Mouse (Mus musculus): ENCODE measurements around the gene Carhsp1. TPM values are rescaled to one million over a fixed set of nuclear protein-coding genes. Genes with fewer than 3 reads are reported as not detected.
A peak's percentile ranks its signal among the peaks of the same experiment; 100 is the strongest.

The Carhsp1 gene
- 225 and 243 TPM in 2 replicates for polyA plus RNA-seq (2015; fragmentation: Nextera tagmentation; extraction: Ambion mirVana)

- under 1% methylated on average over 67 of the region's 67 CpGs for WGBS
- H3K4me1 ChIP-seq (replicated peaks), result peaks cover 51% of the 10 kb centered on the region
- H3K27me3 ChIP-seq, result peaks cover 8% of the 10 kb centered on the region; the same call in 1 of the 2 replicates
- H3K4me3 ChIP-seq, result peak within 1 kb of the TSS; percentile 93
- peak within 1 kb of the TSS; percentile 96 for H3K4me2 ChIP-seq
- H3K9ac ChIP-seq, result peak within 1 kb of the TSS; percentile 87
- H3K36me3 ChIP-seq, result 0 out of 2 replicates have a peak, but pooled peaks cover 8% of the 10 kb centered on the region
- ATAC-seq (ENCODE audit: low read depth), result peak; percentile 91
- peak within 1 kb of the TSS; percentile 88 for H3K27ac ChIP-seq (replicated peaks)
- no peaks in the 10 kb centered on the region for H3K9me3 ChIP-seq
These were observed at the start of gene Carhsp1 for GRCm38 (mm10) chr16:8671551-8672349. TSS of gene Carhsp1 (minus strand) at chr16:8672155.

- Histone ChIP-seq H3K9me3 (no peaks in the 10 kb centered on the region), H3K9ac (no peak overlapping the region), H3K4me3 (no peak overlapping the region), H3K27me3 (no peaks in the 10 kb centered on the region), H3K4me2 (no peak overlapping the region), H3K27ac (replicated peaks) (no peak overlapping the region), H3K4me1 (replicated peaks) (peaks cover 40% of the 10 kb centered on the region), H3K36me3 (peaks cover 10% of the 10 kb centered on the region)
- no peak for ATAC-seq (ENCODE audit: low read depth)
- WGBS, result 95% methylated on average over 4 of the region's 4 CpGs
These were observed 48.5 kb upstream of the Carhsp1 start for GRCm38 (mm10) chr16:8720447-8720846.

GRCm38 (mm10) chr16:8717744-8718143 lies 45.8 kb upstream of the Carhsp1 start:
- H3K4me2 ChIP-seq, result no peak overlapping the region
- peaks cover 39% of the 10 kb centered on the region for H3K4me1 ChIP-seq (replicated peaks)
- H3K9ac ChIP-seq, result no peak overlapping the region
- WGBS, result 93% methylated on average over 10 of the region's 10 CpGs
- peaks cover 34% of the 10 kb centered on the region for H3K36me3 ChIP-seq
- H3K9me3 ChIP-seq, result no peaks in the 10 kb centered on the region
- no peaks in the 10 kb centered on the region for H3K27me3 ChIP-seq
- H3K27ac ChIP-seq (replicated peaks), result no peak overlapping the region
- no peak for ATAC-seq (ENCODE audit: low read depth)
- no peak overlapping the region for H3K4me3 ChIP-seq

GRCm38 (mm10) chr16:8716300-8716699 lies 44.3 kb upstream of the Carhsp1 start:
- WGBS, result 79% methylated on average over 6 of the region's 6 CpGs

GRCm38 (mm10) chr16:8715513-8716080 lies 43.6 kb upstream of the Carhsp1 start:
- WGBS, result 70% methylated on average over 10 of the region's 10 CpGs

More at GRCm38 (mm10) chr16:8716300-8716699, 44.3 kb upstream of the Carhsp1 start:
- H3K27ac ChIP-seq (replicated peaks), result no peak overlapping the region
- no peak for ATAC-seq (ENCODE audit: low read depth)
- peaks cover 52% of the 10 kb centered on the region for H3K4me1 ChIP-seq (replicated peaks)
- H3K9me3 ChIP-seq, result no peaks in the 10 kb centered on the region
- no peak overlapping the region for H3K4me3 ChIP-seq
- no peak overlapping the region for H3K4me2 ChIP-seq
- H3K27me3 ChIP-seq, result no peaks in the 10 kb centered on the region
- H3K9ac ChIP-seq, result no peak overlapping the region
- H3K36me3 ChIP-seq, result peaks cover 41% of the 10 kb centered on the region

GRCm38 (mm10) chr16:8714851-8715250 lies 42.9 kb upstream of the Carhsp1 start:
- Histone ChIP-seq H3K9me3 (no peaks in the 10 kb centered on the region), H3K9ac (no peak overlapping the region), H3K4me1 (replicated peaks) (peaks cover 49% of the 10 kb centered on the region), H3K4me3 (no peak overlapping the region), H3K4me2 (no peak overlapping the region), H3K27me3 (no peaks in the 10 kb centered on the region), H3K27ac (replicated peaks) (no peak overlapping the region), H3K36me3 (peaks cover 56% of the 10 kb centered on the region)
- ATAC-seq (ENCODE audit: low read depth), result no peak
- WGBS, result 86% methylated on average over 5 of the region's 5 CpGs

More at GRCm38 (mm10) chr16:8715513-8716080, 43.6 kb upstream of the Carhsp1 start:
- H3K4me1 ChIP-seq (replicated peaks), result peaks cover 57% of the 10 kb centered on the region
- H3K9ac ChIP-seq, result no peak overlapping the region
- no peak for ATAC-seq (ENCODE audit: low read depth)
- H3K36me3 ChIP-seq, result peaks cover 48% of the 10 kb centered on the region
- H3K4me2 ChIP-seq, result no peak overlapping the region
- H3K9me3 ChIP-seq, result no peaks in the 10 kb centered on the region
- no peaks in the 10 kb centered on the region for H3K27me3 ChIP-seq
- H3K4me3 ChIP-seq, result no peak overlapping the region
- H3K27ac ChIP-seq (replicated peaks), result no peak overlapping the region

- Histone ChIP-seq H3K9ac (no peak overlapping the region), H3K4me2 (no peak overlapping the region), H3K36me3 (peaks cover 84% of the 10 kb centered on the region), H3K4me3 (no peak overlapping the region), H3K27me3 (no peaks in the 10 kb centered on the region), H3K27ac (replicated peaks) (0 out of 2 replicates have a peak overlapping the region, but pooled peaks have one; percentile 14), H3K4me1 (replicated peaks) (peaks cover 31% of the 10 kb centered on the region), H3K9me3 (no peaks in the 10 kb centered on the region)
- WGBS, result 32% methylated on average over 9 of the region's 9 CpGs
- ATAC-seq (ENCODE audit: low read depth), result peak; percentile 29; the same call in 1 of the 2 replicates
These were observed 40.0 kb upstream of the Carhsp1 start for GRCm38 (mm10) chr16:8711998-8712397.

- Histone ChIP-seq H3K9ac (no peak overlapping the region), H3K36me3 (peaks cover 97% of the 10 kb centered on the region), H3K27me3 (no peaks in the 10 kb centered on the region), H3K9me3 (no peaks in the 10 kb centered on the region), H3K27ac (replicated peaks) (no peak overlapping the region), H3K4me1 (replicated peaks) (no peaks in the 10 kb centered on the region), H3K4me2 (no peak overlapping the region), H3K4me3 (no peak overlapping the region)
- WGBS, result 88% methylated on average over 3 of the region's 3 CpGs
- no peak for ATAC-seq (ENCODE audit: low read depth)
These were observed 28.6 kb upstream of the Carhsp1 start for GRCm38 (mm10) chr16:8700586-8700985.

- WGBS, result 86% methylated on average over 8 of the region's 8 CpGs
These were observed 27.6 kb upstream of the Carhsp1 start for GRCm38 (mm10) chr16:8699556-8699955.

GRCm38 (mm10) chr16:8691206-8691605 lies 19.3 kb upstream of the Carhsp1 start:
- Histone ChIP-seq H3K27me3 (no peaks in the 10 kb centered on the region), H3K9ac (no peak overlapping the region), H3K4me2 (no peak overlapping the region), H3K4me3 (no peak overlapping the region), H3K27ac (replicated peaks) (0 out of 2 replicates have a peak overlapping the region, but pooled peaks have one; percentile 38), H3K9me3 (no peaks in the 10 kb centered on the region), H3K4me1 (replicated peaks) (no peaks in the 10 kb centered on the region), H3K36me3 (peaks cover 88% of the 10 kb centered on the region)
- 93% methylated on average over 7 of the region's 7 CpGs for WGBS
- no peak for ATAC-seq (ENCODE audit: low read depth)

More at GRCm38 (mm10) chr16:8699556-8699955, 27.6 kb upstream of the Carhsp1 start:
- no peaks in the 10 kb centered on the region for H3K27me3 ChIP-seq
- H3K4me3 ChIP-seq, result no peak overlapping the region
- H3K9me3 ChIP-seq, result no peaks in the 10 kb centered on the region
- H3K4me2 ChIP-seq, result no peak overlapping the region
- no peak overlapping the region for H3K27ac ChIP-seq (replicated peaks)
- H3K9ac ChIP-seq, result no peak overlapping the region
- peaks cover 97% of the 10 kb centered on the region for H3K36me3 ChIP-seq
- H3K4me1 ChIP-seq (replicated peaks), result no peaks in the 10 kb centered on the region
- ATAC-seq (ENCODE audit: low read depth), result no peak

- H3K9me3 ChIP-seq, result no peaks in the 10 kb centered on the region
- peaks cover 82% of the 10 kb centered on the region for H3K36me3 ChIP-seq
- H3K27ac ChIP-seq (replicated peaks), result peak overlapping the region; percentile 52
- H3K27me3 ChIP-seq, result no peaks in the 10 kb centered on the region
- WGBS, result 80% methylated on average over 11 of the region's 11 CpGs
- no peaks in the 10 kb centered on the region for H3K4me1 ChIP-seq (replicated peaks)
- no peak overlapping the region for H3K9ac ChIP-seq
- 0 out of 2 replicates have a peak, but pooled peaks have one; percentile 51 for ATAC-seq (ENCODE audit: low read depth)
- no peak overlapping the region for H3K4me3 ChIP-seq
- no peak overlapping the region for H3K4me2 ChIP-seq
These were observed 18.2 kb upstream of the Carhsp1 start for GRCm38 (mm10) chr16:8689979-8690656.

All from neural tube, embryonic 13.5 days (tissue).